Mouse (Mus musculus) limb, embryonic 14.5 days (tissue): Measurements from ENCODE around the gene Pdia4. TPM values are rescaled to one million over a fixed set of nuclear protein-coding genes. Genes with fewer than 3 reads are reported as not detected.

ENCODE experiments used
- ATAC-seq: fragments of 200-750 bp; cut with Nextera tagmentation; 2 replicates; pipeline ENCODE4 v1.8.0; 2017; ENCODE audit warnings: low read depth, moderate number of reproducible peaks, moderate TSS enrichment; ENCODE audit not compliant: low FRiP score
- DNase-seq: peaks from one replicate; pipeline ENCODE4 v3.0.0-alpha.2; 2015; ENCODE audit warnings: low spot score
- H3K27ac ChIP-seq: fragments of 300-500 bp; sonication (generic); replicated peaks from 2 replicates; pipeline ENCODE4 v1.5.1; 2014; ENCODE audit warnings: low read depth, mild to moderate bottlenecking, low read length, moderate library complexity, mixed read lengths
- H3K27me3 ChIP-seq: fragments of 300-500 bp; sonication (generic); 2 replicates; pipeline ENCODE4 v1.6.1; 2014; ENCODE audit warnings: low read length, mixed read lengths; ENCODE audit not compliant: control insufficient read depth, insufficient read depth
- H3K36me3 ChIP-seq: fragments of 300-500 bp; sonication (generic); 2 replicates; pipeline ENCODE4 v1.6.1; 2014; ENCODE audit warnings: mild to moderate bottlenecking, low read length, moderate library complexity, mixed read lengths; ENCODE audit not compliant: control insufficient read depth, insufficient read depth
- H3K4me1 ChIP-seq: fragments of 300-500 bp; sonication (generic); 2 replicates; pipeline ENCODE4 v1.6.1; 2014; ENCODE audit warnings: antibody characterized with exemption, low read length, mixed read lengths; ENCODE audit not compliant: control insufficient read depth, insufficient read depth
- H3K4me2 ChIP-seq: fragments of 300-500 bp; sonication (generic); replicated peaks from 2 replicates; pipeline ENCODE4 v1.6.1; 2014; ENCODE audit warnings: low read depth, mild to moderate bottlenecking, low read length, moderate library complexity; ENCODE audit not compliant: severe bottlenecking
- H3K4me3 ChIP-seq: fragments of 300-500 bp; sonication (generic); replicated peaks from 2 replicates; pipeline ENCODE4 v1.5.1; 2014; ENCODE audit warnings: low read length
- H3K9ac ChIP-seq: fragments of 300-500 bp; sonication (generic); 2 replicates; pipeline ENCODE4 v1.6.1; 2014; ENCODE audit warnings: mild to moderate bottlenecking, low read depth, low read length, moderate library complexity; ENCODE audit not compliant: severe bottlenecking
- H3K9me3 ChIP-seq: fragments of 300-500 bp; sonication (generic); 2 replicates; pipeline ENCODE4 v1.6.1; 2016; ENCODE audit warnings: low read length; ENCODE audit not compliant: control insufficient read depth
- POLR2A ChIP-seq: fragments of 200-500 bp; IDR thresholded peaks from 2 replicates; pipeline ENCODE4 v1.8.0; 2012; ENCODE audit warnings: inconsistent platforms, mild to moderate bottlenecking, moderate library complexity, borderline replicate concordance; ENCODE audit not compliant: insufficient read depth, insufficient read length; ENCODE audit errors: extremely low read depth
- WGBS: fragments of 180-500 bp; shearing (Covaris S2); extraction: QIAGEN DNeasy Blood & Tissue Kit; methylation state at CpG from one replicate; pipeline ENCODE4 v1.1.7; 2014; 5-methylcytosine and 5-hydroxymethylcytosine counted together
- polyA plus RNA-seq, 2 experiments: library from polyadenylated mRNA; depleted of rRNA in 1 of 2; stranded (reverse) in 1 of 2; unstranded in 1 of 2; fragments of >200 nt; fragmentation: Nextera tagmentation in 1 of 2; extraction: Ambion mirVana in 1 of 2; gene quantifications; 2 replicates each; pipeline versions ENCODE4 v1.2.1 to v1.2.3; 2012 to 2014

The Pdia4 gene
- polyA plus RNA-seq, 2 experiments, result 139 to 256 TPM

GRCm38 (mm10) chr6:47821776-47822175 lies 8.5 kb upstream of the Pdia4 start:
- DNase-seq (no peak), ATAC-seq (no peak)
- Histone ChIP-seq H3K4me1 (no peaks in the 10 kb centered on the region), H3K9ac (no peak overlapping the region), H3K4me3 (no peak overlapping the region), H3K27ac (no peak overlapping the region), H3K36me3 (peaks cover 41% of the 10 kb centered on the region), H3K4me2 (no peak overlapping the region), H3K27me3 (no peaks in the 10 kb centered on the region), H3K9me3 (no peaks in the 10 kb centered on the region)
- no peak for TF ChIP-seq POLR2A
- 89% methylated on average over 6 of the region's 6 CpGs for WGBS

- ATAC-seq, result no peak
- DNase-seq, result no peak
- no peaks in the 10 kb centered on the region for H3K4me1 ChIP-seq
- peaks cover 41% of the 10 kb centered on the region for H3K36me3 ChIP-seq
- H3K9ac ChIP-seq, result no peak overlapping the region
- no peak for TF ChIP-seq POLR2A
- H3K9me3 ChIP-seq, result no peaks in the 10 kb centered on the region
- H3K4me2 ChIP-seq, result no peak overlapping the region
- no peak overlapping the region for H3K4me3 ChIP-seq
- no peak overlapping the region for H3K27ac ChIP-seq
- WGBS, result 96% methylated on average over 5 of the region's 5 CpGs
- H3K27me3 ChIP-seq, result no peaks in the 10 kb centered on the region
Observed at GRCm38 (mm10) chr6:47821236-47821635, 8.0 kb upstream of the Pdia4 start.

GRCm38 (mm10) chr6:47819626-47820325 lies 6.5 kb upstream of the Pdia4 start:
- no peaks in the 10 kb centered on the region for H3K27me3 ChIP-seq
- H3K4me2 ChIP-seq, result no peak overlapping the region
- no peaks in the 10 kb centered on the region for H3K4me1 ChIP-seq
- 92% methylated on average over 23 of the region's 23 CpGs for WGBS
- H3K9me3 ChIP-seq, result no peaks in the 10 kb centered on the region
- no peak overlapping the region for H3K9ac ChIP-seq
- peaks cover 38% of the 10 kb centered on the region for H3K36me3 ChIP-seq
- TF ChIP-seq POLR2A, result no peak
- no peak overlapping the region for H3K4me3 ChIP-seq
- DNase-seq (no peak), ATAC-seq (no peak)
- H3K27ac ChIP-seq, result no peak overlapping the region

- no peak overlapping the region for H3K9ac ChIP-seq
- H3K27me3 ChIP-seq, result no peaks in the 10 kb centered on the region
- no peak overlapping the region for H3K27ac ChIP-seq
- DNase-seq (no peak), ATAC-seq (no peak)
- 0 out of 2 replicates have a peak, but pooled peaks cover 4% of the 10 kb centered on the region for H3K4me1 ChIP-seq
- no peak overlapping the region for H3K4me2 ChIP-seq
- peaks cover 34% of the 10 kb centered on the region for H3K36me3 ChIP-seq
- TF ChIP-seq POLR2A, result no peak
- 97% methylated on average over 8 of the region's 8 CpGs for WGBS
- H3K9me3 ChIP-seq, result no peaks in the 10 kb centered on the region
- no peak overlapping the region for H3K4me3 ChIP-seq
Observed at GRCm38 (mm10) chr6:47818721-47819120, 5.5 kb upstream of the Pdia4 start.

GRCm38 (mm10) chr6:47816151-47816550 lies 2.9 kb upstream of the Pdia4 start:
- Histone ChIP-seq H3K9ac (no peak overlapping the region), H3K27me3 (no peaks in the 10 kb centered on the region), H3K4me1 (peaks cover 12% of the 10 kb centered on the region), H3K4me3 (no peak overlapping the region), H3K9me3 (no peaks in the 10 kb centered on the region), H3K4me2 (no peak overlapping the region), H3K36me3 (peaks cover 20% of the 10 kb centered on the region), H3K27ac (no peak overlapping the region)
- no peak for TF ChIP-seq POLR2A
- DNase-seq, result no peak
- no peak for ATAC-seq
- WGBS, result 82% methylated on average over 1 of the region's 1 CpGs
